Mouse (Mus musculus) stomach, postnatal 0 days (tissue): Measurements from ENCODE around the gene Chga. TPM values are rescaled to one million over a fixed set of nuclear protein-coding genes. Genes with fewer than 3 reads are reported as not detected.

Source experiments
- ATAC-seq: fragments of 200-750 bp; cut with Nextera tagmentation; 2 replicates; pipeline ENCODE4 v1.8.0; 2017; ENCODE audit not compliant: low FRiP score, low TSS enrichment
- DNase-seq: peaks from one replicate; pipeline ENCODE4 v3.0.0-alpha.2; 2016; ENCODE audit warnings: low spot score
- H3K27ac ChIP-seq: fragments of 300-500 bp; sonication (generic); replicated peaks from 2 replicates; pipeline ENCODE4 v1.5.1; 2014; ENCODE audit warnings: mild to moderate bottlenecking, control low read depth
- H3K27me3 ChIP-seq: fragments of 300-500 bp; sonication (generic); 2 replicates; pipeline ENCODE4 v1.6.1; 2014; ENCODE audit warnings: low read length; ENCODE audit not compliant: control insufficient read depth, insufficient read depth
- H3K36me3 ChIP-seq: fragments of 300-500 bp; sonication (generic); 2 replicates; pipeline ENCODE4 v1.6.1; 2014; ENCODE audit warnings: low read length, mixed read lengths; ENCODE audit not compliant: control insufficient read depth, insufficient read depth
- H3K4me1 ChIP-seq: fragments of 300-500 bp; sonication (generic); replicated peaks from 2 replicates; pipeline ENCODE4 v1.6.1; 2014; ENCODE audit warnings: antibody characterized with exemption; ENCODE audit not compliant: control insufficient read depth, insufficient read depth
- H3K4me2 ChIP-seq: fragments of 300-500 bp; sonication (generic); replicated peaks from 2 replicates; pipeline ENCODE4 v1.6.1; 2014; ENCODE audit warnings: low read depth, mild to moderate bottlenecking, control low read depth, moderate library complexity
- H3K4me3 ChIP-seq: fragments of 300-500 bp; sonication (generic); 2 replicates; pipeline ENCODE4 v1.5.1; 2014; ENCODE audit warnings: low read depth, low read length, control low read depth
- H3K9ac ChIP-seq: fragments of 300-500 bp; sonication (generic); 2 replicates; pipeline ENCODE4 v1.6.1; 2014; ENCODE audit warnings: mild to moderate bottlenecking, low read length, control low read depth, mixed read lengths
- H3K9me3 ChIP-seq: fragments of 300-500 bp; sonication (generic); 2 replicates; pipeline ENCODE4 v1.6.1; 2016; ENCODE audit warnings: low read length; ENCODE audit not compliant: control insufficient read depth
- CTCF ChIP-seq: IDR thresholded peaks from 2 replicates; pipeline ENCODE4 v1.5.1; 2016; ENCODE audit warnings: antibody characterized with exemption, low read depth, mild to moderate bottlenecking, moderate library complexity
- EP300 ChIP-seq: optimal IDR thresholded peaks from 2 replicates; pipeline ENCODE3; 2016; ENCODE audit warnings: antibody characterized with exemption
- WGBS: fragments of 180-500 bp; shearing (Covaris S2); extraction: QIAGEN DNeasy Blood & Tissue Kit; methylation state at CpG from one replicate; pipeline ENCODE4 v1.1.7; 2014; 5-methylcytosine and 5-hydroxymethylcytosine counted together
- polyA plus RNA-seq: library from polyadenylated mRNA; unstranded; fragments of >200 nt; fragmentation: Nextera tagmentation; extraction: Ambion mirVana; gene quantifications from 2 replicates; pipeline ENCODE4 v1.2.1, GENCODE M21; 2015

Gene Chga
- polyA plus RNA-seq, 1 experiment from 2014 or later, result 28.9 TPM

DNA sequence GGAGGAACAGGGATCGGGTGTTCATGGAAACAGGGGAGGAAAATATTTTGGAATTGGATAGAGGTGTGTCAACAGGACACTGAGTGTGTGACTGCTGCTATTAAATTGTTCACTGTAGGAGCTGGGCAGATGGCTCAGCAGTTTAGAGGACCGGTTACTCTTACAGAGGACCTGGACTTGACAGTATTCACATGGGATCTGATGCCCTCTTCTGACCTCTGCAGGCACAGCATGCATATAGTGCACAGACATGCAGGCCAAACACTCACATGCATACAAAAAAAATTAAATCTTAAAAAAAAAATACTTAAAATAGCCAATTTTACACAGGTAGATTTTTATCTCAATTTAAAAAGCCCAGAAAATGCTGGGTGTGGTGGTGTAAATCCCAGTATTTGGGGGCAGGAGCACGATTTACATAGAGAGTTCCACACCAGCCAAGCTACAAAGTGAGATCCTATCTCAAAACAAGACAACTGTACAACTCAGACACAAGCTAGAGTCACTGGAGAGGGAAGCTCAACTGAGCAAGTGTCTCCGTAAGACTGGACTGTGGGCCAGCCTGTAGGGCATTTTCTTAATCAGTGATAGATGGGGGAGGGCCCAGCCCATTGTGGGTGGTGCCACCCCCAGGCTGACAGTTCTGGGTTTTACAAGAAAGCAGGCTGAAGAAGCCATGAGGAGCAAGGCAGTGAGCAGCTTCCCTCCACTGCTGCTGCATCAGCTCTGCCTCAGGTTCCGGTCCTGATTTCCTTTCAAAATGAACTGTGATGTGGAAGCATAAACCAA lies 21.0 kb downstream of the Chga start:
- ATAC-seq (no peak), DNase-seq (no peak)
- Histone ChIP-seq H3K27me3 (no peaks in the 10 kb centered on the region), H3K36me3 (peaks cover 2% of the 10 kb centered on the region; the same call in 1 of the 2 replicates), H3K27ac (no peak overlapping the region), H3K4me2 (no peak overlapping the region), H3K4me1 (no peaks in the 10 kb centered on the region), H3K9me3 (no peaks in the 10 kb centered on the region), H3K9ac (no peak overlapping the region), H3K4me3 (no peak overlapping the region)
- 83% methylated on average over 5 of the region's 5 CpGs for WGBS
- TF ChIP-seq CTCF (0 out of 2 replicates have a peak, but pooled peaks have one; percentile 26), EP300 (no peak)

DNA sequence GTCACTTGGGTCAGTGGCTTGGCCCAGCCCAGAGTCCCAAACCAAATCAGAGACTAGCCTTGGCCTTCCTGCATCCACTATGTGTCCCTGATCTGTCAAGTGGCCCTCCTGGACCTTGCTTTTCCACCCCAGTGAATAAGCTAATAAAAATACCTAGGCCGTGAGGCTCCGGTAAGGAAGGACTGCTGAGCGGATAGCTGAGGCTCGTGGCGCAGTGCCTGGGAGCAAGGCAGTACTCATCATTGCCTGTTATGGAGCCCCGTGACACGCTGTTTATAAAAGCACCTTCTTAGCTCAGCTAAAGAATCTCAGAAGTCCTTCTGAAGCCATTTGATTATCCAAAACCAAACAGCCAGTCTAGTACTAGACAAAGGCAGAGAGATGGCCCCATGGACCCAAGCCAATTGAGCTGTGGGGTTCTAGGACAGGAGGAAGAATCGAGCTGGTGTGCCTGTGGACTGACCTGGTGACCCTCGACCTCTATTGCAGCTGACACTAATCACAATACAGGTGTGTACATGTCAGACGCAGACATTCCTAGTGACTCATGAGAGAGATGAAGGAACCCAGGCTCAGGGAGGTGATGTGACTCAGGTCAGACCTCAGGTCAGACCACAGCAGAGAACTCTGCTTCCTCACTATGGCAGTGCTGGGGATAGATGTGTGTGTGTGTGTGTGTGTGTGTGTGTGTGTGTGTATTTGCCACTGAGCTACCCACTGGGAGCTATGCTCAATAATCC lies 22.1 kb downstream of the Chga start:
- Histone ChIP-seq H3K9ac (no peak overlapping the region), H3K4me3 (no peak overlapping the region), H3K27ac (no peak overlapping the region), H3K36me3 (peaks cover 2% of the 10 kb centered on the region; the same call in 1 of the 2 replicates), H3K4me2 (no peak overlapping the region), H3K9me3 (no peaks in the 10 kb centered on the region), H3K27me3 (no peaks in the 10 kb centered on the region), H3K4me1 (no peaks in the 10 kb centered on the region)
- no peak for DNase-seq
- WGBS, result 51% methylated on average over 10 of the region's 10 CpGs
- TF ChIP-seq CTCF, result no peak
- no peak for TF ChIP-seq EP300
- peak; percentile 61 for ATAC-seq

DNA sequence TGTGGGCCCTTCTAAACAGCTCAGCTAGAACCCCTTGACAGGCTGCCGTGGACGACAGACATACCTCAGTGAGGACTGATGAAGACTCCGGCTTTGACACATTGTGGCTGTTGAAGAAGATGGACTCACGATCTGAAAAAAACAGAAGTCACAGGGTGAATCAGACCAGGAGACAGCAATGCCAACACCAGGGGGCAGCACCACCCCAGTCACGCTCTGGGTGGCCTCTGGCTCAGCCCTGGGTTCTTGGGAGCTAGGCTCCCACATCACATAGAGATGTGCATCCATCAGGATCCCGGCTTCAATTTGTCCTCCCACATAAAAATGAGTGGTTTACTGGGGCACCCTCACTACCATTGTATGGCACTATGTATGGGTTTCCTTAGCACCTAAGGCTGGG lies 24.3 kb downstream of the Chga start:
- Histone ChIP-seq H3K4me2 (no peak overlapping the region), H3K9ac (no peak overlapping the region), H3K36me3 (peaks cover 2% of the 10 kb centered on the region; the same call in 1 of the 2 replicates), H3K27ac (no peak overlapping the region), H3K9me3 (no peaks in the 10 kb centered on the region), H3K4me3 (no peak overlapping the region), H3K27me3 (no peaks in the 10 kb centered on the region), H3K4me1 (no peaks in the 10 kb centered on the region)
- DNase-seq, result peak; percentile 79
- 53% methylated on average over 6 of the region's 6 CpGs for WGBS
- peak; percentile 42; the same call in 1 of the 2 replicates for ATAC-seq
- TF ChIP-seq CTCF, result peak; percentile 88
- no peak for TF ChIP-seq EP300

DNA sequence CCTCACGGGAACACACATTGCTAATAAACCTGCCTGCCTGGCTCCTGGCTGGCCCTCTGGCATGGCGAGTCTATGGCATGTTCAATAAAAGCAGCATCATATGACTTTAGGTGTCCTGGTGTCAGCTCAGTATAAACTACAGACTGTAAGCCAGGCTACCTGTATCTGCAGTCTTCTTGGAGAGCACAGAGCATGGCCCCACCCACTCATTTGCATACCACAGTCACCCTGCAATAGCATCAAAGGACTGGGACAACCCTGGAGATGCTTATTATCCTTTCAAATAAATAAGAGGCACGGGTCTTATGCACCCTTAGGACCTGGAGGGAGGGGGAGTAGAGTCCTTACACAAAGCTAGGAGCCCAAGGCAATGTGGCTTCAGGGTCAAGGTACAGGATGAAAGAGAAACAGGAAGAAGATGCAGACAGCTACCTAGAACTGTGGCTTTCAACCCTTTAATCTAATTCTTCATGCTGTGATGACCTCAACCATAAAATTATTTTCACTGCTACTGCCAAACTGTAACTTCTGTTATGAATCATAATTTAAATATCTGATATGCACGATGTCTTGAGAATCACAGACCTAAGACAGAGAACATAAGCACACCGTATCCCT lies 26.9 kb downstream of the Chga start:
- DNase-seq (no peak), ATAC-seq (no peak)
- H3K9me3 ChIP-seq, result no peaks in the 10 kb centered on the region
- H3K9ac ChIP-seq, result no peak overlapping the region
- no peak for TF ChIP-seq CTCF
- no peaks in the 10 kb centered on the region for H3K4me1 ChIP-seq
- no peaks in the 10 kb centered on the region for H3K27me3 ChIP-seq
- no peak overlapping the region for H3K4me2 ChIP-seq
- 65% methylated on average over 5 of the region's 5 CpGs for WGBS
- no peak overlapping the region for H3K27ac ChIP-seq
- no peak overlapping the region for H3K4me3 ChIP-seq
- 0 out of 2 replicates have a peak, but pooled peaks cover 5% of the 10 kb centered on the region for H3K36me3 ChIP-seq

DNA sequence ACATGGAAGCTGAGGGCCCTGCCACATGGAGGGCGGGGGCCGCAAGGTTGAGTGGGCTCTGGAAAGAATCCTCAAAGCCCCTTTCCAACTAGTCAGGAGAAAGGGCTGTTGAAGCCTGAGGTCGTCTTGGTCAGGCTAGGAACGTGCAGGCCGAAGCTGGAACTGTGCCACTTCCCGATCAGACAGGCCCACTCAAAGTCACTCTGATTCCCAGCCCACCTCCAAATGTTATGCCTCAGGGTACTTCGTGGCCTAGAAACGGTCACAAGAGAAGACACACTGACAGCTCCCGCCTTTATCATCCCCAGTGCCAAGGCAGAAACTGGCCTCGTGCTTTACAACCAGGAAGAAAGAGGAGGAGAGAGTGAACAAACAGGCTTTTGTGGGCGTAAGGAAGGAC lies 27.7 kb downstream of the Chga start:
- DNase-seq (no peak), ATAC-seq (no peak)
- Histone ChIP-seq H3K9ac (no peak overlapping the region), H3K9me3 (no peaks in the 10 kb centered on the region), H3K4me3 (no peak overlapping the region), H3K36me3 (0 out of 2 replicates have a peak, but pooled peaks cover 5% of the 10 kb centered on the region), H3K27me3 (no peaks in the 10 kb centered on the region), H3K27ac (no peak overlapping the region), H3K4me2 (no peak overlapping the region), H3K4me1 (no peaks in the 10 kb centered on the region)
- WGBS, result 76% methylated on average over 11 of the region's 11 CpGs
- TF ChIP-seq CTCF (no peak), EP300 (no peak)
